Mouse (Mus musculus) hindbrain, embryonic 14.5 days (tissue): ENCODE measurements at regions not wholly inside any gene's neighbourhood (a gene's known extent, or its start where the extent isn't known, plus 50 kb on each side); places are given as distances from the start of the nearest gene placed in this dataset.
"Not testable (repeated sequence)": the region's sequence is repeated elsewhere in the genome, so short reads cannot be mapped to it uniquely, and the experiment has no call there.

Experiments
- ATAC-seq: fragments of 200-750 bp; cut with Nextera tagmentation; 2 replicates; pipeline ENCODE4 v1.8.0; 2017; ENCODE audit warnings: moderate number of reproducible peaks, mild to moderate bottlenecking, moderate TSS enrichment, moderate library complexity; ENCODE audit not compliant: low FRiP score
- DNase-seq: peaks from one replicate; pipeline ENCODE4 v3.0.0-alpha.2; 2015; ENCODE audit warnings: low spot score
- H3K27ac ChIP-seq: fragments of 300-500 bp; sonication (generic); 2 replicates; pipeline ENCODE4 v1.5.1; 2014; ENCODE audit warnings: mild to moderate bottlenecking, moderate library complexity
- H3K27me3 ChIP-seq: fragments of 300-500 bp; sonication (generic); 2 replicates; pipeline ENCODE4 v1.6.1; 2014; ENCODE audit warnings: mild to moderate bottlenecking, low read length, mixed read lengths; ENCODE audit not compliant: control insufficient read depth, insufficient read depth
- H3K36me3 ChIP-seq: fragments of 300-500 bp; sonication (generic); replicated peaks from 2 replicates; pipeline ENCODE4 v1.6.1; 2014; ENCODE audit not compliant: control insufficient read depth, insufficient read depth
- H3K4me1 ChIP-seq: fragments of 300-500 bp; sonication (generic); replicated peaks from 2 replicates; pipeline ENCODE4 v1.6.1; 2014; ENCODE audit warnings: antibody characterized with exemption, low read length, mixed read lengths; ENCODE audit not compliant: control insufficient read depth, insufficient read depth
- H3K4me2 ChIP-seq: fragments of 300-500 bp; sonication (generic); replicated peaks from 2 replicates; pipeline ENCODE4 v1.6.1; 2014; ENCODE audit warnings: mild to moderate bottlenecking, moderate library complexity
- H3K4me3 ChIP-seq: fragments of 300-500 bp; sonication (generic); replicated peaks from 2 replicates; pipeline ENCODE4 v1.5.1; 2014; ENCODE audit warnings: mild to moderate bottlenecking, low read length
- H3K9ac ChIP-seq: fragments of 300-500 bp; sonication (generic); 2 replicates; pipeline ENCODE4 v1.6.1; 2014
- H3K9me3 ChIP-seq: fragments of 300-500 bp; sonication (generic); 2 replicates; pipeline ENCODE4 v1.6.1; 2016; ENCODE audit warnings: low read length; ENCODE audit not compliant: control insufficient read depth
- WGBS: fragments of 180-500 bp; shearing (Covaris S2); extraction: QIAGEN DNeasy Blood & Tissue Kit; methylation state at CpG from one replicate; pipeline ENCODE4 v1.1.7; 2014; 5-methylcytosine and 5-hydroxymethylcytosine counted together

DNA sequence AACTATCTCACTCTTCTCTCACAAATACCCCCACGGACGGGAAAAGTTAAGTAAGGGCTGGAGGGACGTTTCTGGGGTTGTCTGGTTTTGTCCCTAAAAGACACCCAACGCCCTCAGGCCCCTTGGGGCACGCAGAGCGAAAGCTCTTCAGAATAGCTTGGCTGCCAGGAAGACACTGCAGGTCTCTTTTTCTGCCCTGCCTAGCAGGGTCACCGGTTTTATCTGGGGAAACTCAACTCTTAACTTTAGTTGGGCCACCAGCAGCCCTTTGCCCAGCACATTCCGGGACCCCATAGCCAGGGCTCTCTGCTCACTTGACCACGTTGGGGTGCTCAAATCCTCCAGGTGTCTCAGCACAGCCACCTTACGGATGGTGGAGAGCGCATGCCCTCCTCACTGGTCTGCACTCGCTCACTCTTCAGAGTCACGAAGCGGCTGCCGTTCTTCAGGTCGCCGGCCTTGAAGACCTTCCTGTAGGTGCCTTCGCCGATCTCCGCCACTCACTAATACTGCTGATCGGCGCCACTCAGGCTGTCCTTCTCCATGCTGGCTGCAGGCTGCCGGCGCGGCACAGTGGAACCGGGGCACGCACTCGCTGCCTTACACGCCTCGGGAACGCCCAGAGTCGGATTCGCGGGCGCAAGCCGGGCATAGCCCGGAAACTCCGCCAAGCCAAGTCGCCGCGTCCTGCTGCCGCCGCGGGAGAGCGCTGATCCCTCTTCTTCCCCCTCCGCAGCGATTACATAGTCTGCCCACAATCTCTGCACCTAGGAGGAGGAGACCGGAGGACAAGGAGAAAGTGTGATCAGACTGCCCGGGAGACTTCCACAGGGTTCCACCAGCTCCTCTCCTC is 83.0 kb downstream of the Ulbp1 start:
- peak overlapping the region; percentile 57 for H3K9ac ChIP-seq
- H3K27ac ChIP-seq, result no peak overlapping the region
- no peaks in the 10 kb centered on the region for H3K36me3 ChIP-seq
- DNase-seq (no peak), ATAC-seq (peak; percentile 77)
- H3K27me3 ChIP-seq, result peaks cover 38% of the 10 kb centered on the region
- H3K4me1 ChIP-seq, result peaks cover 19% of the 10 kb centered on the region
- no peaks in the 10 kb centered on the region for H3K9me3 ChIP-seq
- peak overlapping the region; percentile 47 for H3K4me3 ChIP-seq
- WGBS, result 7% methylated on average over 43 of the region's 49 CpGs
- H3K4me2 ChIP-seq, result peak overlapping the region; percentile 92

DNA sequence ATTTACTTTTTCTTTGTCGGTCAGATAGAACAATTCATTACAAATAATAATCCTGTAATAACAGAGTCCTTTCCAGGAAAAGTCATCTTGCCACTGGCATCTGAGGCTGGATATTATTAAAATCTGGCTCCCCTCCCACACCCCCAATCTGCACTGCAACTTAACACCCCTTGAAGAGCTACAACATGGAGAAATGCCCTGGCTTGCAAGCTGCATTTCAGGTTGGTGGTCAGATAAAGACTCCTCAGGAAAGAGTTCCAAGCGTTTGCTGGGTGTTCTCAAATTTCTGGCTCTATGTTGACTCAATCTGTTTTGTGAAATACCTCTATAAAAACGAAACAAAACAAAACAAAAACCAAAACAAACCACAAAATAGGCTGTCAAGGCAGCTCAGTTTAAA is 114.6 kb downstream of the Ulbp1 start:
- DNase-seq, H3K4me1 ChIP-seq, H3K27me3 ChIP-seq, H3K4me3 ChIP-seq, H3K9ac ChIP-seq, H3K4me2 ChIP-seq, H3K9me3 ChIP-seq, H3K36me3 ChIP-seq, H3K27ac ChIP-seq, ATAC-seq: not testable (repeated sequence)
- WGBS, result 69% methylated on average over 3 of the region's 3 CpGs

DNA sequence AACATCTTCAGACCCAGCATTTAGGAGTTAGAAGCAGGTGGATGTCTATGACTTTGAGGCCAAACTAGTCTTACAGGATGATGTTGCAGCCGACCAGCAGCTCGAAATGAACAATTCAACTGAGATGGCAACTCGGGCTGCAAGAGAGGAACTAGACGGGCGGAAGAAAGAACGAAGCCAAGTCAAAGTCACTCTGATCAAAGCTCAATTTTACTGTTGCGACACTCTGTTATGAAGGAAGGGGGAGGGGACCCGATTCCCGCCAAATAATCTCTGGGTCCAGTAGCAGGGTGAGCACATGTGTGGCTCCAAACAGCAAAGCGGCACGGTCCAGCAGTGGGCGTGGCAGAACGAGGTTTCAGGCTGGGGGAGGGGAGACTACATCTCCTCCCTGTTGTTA is 129.1 kb downstream of the Ulbp1 start:
- not testable (repeated sequence) for H3K4me3 ChIP-seq, H3K9me3 ChIP-seq, H3K36me3 ChIP-seq, H3K4me2 ChIP-seq, H3K27me3 ChIP-seq, ATAC-seq, H3K27ac ChIP-seq, H3K9ac ChIP-seq, H3K4me1 ChIP-seq, DNase-seq
- WGBS, result 96% methylated on average over 13 of the region's 13 CpGs

DNA sequence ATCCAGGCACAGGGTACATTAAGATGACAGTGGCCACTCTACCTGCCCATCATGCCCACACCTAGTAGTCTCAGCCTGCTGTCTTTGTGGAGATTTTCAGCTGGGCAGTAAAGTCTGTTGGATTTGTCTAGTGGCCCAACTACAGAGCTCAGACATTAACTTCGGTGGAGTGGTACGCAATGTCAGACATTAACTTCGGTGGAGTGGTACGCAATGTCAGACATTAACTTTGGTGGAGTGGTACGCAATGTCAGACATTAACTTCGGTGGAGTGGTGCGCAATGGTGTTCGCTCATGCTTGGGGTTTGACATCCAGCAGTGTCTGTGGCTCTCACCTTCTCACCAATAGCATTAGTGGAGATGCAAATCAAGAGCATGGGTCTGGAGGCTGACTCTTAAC is 129.7 kb downstream of the Ulbp1 start:
- H3K4me3 ChIP-seq, H3K27ac ChIP-seq, H3K9ac ChIP-seq, H3K27me3 ChIP-seq, H3K9me3 ChIP-seq, H3K4me1 ChIP-seq, H3K36me3 ChIP-seq, DNase-seq, H3K4me2 ChIP-seq, ATAC-seq: not testable (repeated sequence)
- over 99% methylated on average over 8 of the region's 8 CpGs for WGBS

DNA sequence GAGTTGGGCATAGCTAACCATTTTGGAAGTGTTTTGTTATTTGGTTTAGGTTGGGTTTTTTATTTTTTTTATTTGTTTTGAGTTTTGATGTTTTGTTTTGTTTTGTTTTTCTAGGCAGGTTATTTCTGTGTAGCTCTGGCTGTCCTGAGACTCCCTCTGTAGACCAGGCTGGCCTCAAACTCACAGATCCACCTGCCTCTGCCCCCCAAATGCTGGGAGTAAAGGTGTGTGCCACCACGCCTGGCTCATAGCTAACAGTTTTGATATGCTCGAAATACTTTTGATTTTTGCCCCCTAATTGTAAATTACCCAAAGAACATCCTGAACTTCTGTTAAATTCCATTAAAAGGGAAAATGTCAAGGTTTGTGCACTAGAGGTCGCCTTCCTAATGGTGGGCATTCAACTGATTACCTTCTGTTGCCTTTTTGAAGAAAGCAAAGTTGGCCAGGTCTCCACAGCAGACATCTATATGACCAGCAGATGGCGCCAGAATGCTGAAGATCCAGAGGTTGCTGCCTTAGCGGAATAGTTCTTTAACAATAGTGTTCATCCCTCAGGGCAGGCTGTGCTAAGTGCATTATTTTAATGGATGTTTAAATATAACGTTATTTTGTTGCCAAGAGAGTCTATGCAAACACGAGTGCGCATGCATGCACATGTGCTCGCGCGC is 121.2 kb upstream of the Cnksr3 start:
- Histone ChIP-seq H3K27ac (no peak overlapping the region), H3K4me3 (no peak overlapping the region), H3K9ac (no peak overlapping the region), H3K36me3 (no peaks in the 10 kb centered on the region), H3K9me3 (no peaks in the 10 kb centered on the region), H3K4me1 (no peaks in the 10 kb centered on the region), H3K4me2 (no peak overlapping the region; the same call in 1 of the 2 replicates), H3K27me3 (no peaks in the 10 kb centered on the region)
- ATAC-seq (peak; percentile 95), DNase-seq (peak; percentile 95)
- WGBS, result 41% methylated on average over 11 of the region's 11 CpGs

DNA sequence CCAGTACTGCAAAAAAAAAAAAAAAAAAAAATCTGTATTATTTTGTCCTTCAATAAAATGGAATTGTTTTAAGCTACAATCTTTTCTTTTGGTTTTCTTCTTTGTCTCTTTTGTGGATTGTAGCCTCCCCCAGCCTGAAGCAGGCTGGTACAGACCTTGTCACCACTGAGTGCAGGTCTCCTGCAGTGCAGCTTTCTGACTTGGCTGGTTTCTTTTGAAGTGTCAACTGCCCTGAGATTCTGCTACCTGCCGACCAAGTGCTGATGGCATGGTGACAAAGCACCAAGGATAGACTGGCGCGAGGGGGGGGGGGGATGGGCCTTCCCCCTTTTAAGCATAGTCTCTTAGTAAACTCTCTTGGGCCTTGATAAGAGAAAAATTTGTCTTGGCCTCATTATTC is 116.2 kb upstream of the Cnksr3 start:
- Histone ChIP-seq H3K4me3 (no peak overlapping the region), H3K9ac (no peak overlapping the region), H3K9me3 (no peaks in the 10 kb centered on the region), H3K27ac (no peak overlapping the region), H3K27me3 (no peaks in the 10 kb centered on the region), H3K4me2 (no peak overlapping the region), H3K4me1 (no peaks in the 10 kb centered on the region), H3K36me3 (no peaks in the 10 kb centered on the region)
- WGBS, result 27% methylated on average over 3 of the region's 3 CpGs
- ATAC-seq, result no peak
- no peak for DNase-seq

DNA sequence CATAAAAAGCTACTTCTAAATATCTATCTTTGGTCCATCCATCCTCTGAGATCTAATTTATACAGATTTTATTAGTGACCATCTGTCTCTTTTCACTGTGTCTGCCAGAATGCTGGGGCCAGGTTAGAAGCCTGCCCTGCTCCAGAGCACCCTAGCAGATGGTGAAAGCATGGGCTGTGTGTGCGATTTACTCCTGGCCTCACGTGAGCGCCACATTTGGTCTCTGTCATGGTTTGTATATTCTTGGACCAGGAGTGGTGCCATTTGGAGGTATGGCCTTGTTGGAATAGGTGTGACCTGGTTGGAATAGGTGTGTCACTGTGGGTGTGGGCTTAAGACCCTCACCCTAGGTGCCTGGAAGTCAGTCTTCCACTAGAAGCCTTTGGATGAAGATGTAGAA is 115.0 kb upstream of the Cnksr3 start:
- WGBS, result 93% methylated on average over 3 of the region's 3 CpGs
- ATAC-seq, H3K4me1 ChIP-seq, H3K9me3 ChIP-seq, H3K9ac ChIP-seq, H3K27me3 ChIP-seq, H3K4me2 ChIP-seq, H3K36me3 ChIP-seq, DNase-seq, H3K27ac ChIP-seq, H3K4me3 ChIP-seq: not testable (repeated sequence)

DNA sequence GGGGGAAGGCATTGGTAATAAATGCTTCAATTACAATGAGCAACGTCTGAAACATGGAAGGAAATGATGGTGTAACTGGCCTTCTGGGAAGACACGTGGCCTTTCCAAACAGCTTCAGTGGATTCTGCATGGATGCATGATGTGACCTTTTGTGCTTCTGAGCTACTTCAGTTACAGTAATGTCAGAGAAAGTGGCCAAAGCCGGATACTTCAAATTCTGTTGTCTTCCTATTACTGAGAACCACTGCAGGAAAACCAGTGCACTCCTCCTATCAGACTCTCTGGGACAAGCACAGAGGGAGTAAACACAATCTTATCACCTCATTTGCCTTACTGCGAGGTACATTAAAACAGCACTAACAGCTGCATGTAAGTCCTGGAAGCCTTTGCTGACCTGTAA is 113.0 kb upstream of the Cnksr3 start:
- Histone ChIP-seq H3K4me3 (no peak overlapping the region), H3K9ac (no peak overlapping the region), H3K27me3 (no peaks in the 10 kb centered on the region), H3K4me1 (no peaks in the 10 kb centered on the region), H3K27ac (no peak overlapping the region), H3K9me3 (no peaks in the 10 kb centered on the region), H3K4me2 (no peak overlapping the region), H3K36me3 (no peaks in the 10 kb centered on the region)
- WGBS, result 85% methylated on average over 4 of the region's 4 CpGs
- ATAC-seq (no peak), DNase-seq (no peak)

DNA sequence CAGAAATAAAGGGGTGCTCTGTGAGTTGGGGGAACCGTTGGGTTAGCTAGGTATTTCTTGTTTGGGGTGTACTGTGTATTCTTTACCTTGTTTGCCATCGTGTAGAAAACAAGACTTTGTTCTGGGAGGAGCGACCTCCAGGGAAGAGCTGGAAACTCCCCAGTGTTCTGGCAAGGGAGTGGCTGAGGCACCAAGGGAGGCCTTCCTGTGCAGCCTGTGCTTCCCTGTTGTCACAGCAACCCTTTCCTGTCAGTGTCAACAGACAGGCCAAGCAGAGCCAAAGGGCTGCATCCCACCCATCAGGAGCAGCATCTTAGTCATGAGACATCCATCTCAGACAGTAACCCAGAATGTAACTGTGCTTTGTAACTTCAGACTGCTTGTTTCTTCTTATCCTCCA is 111.2 kb upstream of the Cnksr3 start:
- no peaks in the 10 kb centered on the region for H3K36me3 ChIP-seq
- 32% methylated on average over 3 of the region's 3 CpGs for WGBS
- no peaks in the 10 kb centered on the region for H3K4me1 ChIP-seq
- H3K9me3 ChIP-seq, result no peaks in the 10 kb centered on the region
- DNase-seq (no peak), ATAC-seq (no peak)
- H3K4me2 ChIP-seq, result no peak overlapping the region
- H3K27me3 ChIP-seq, result no peaks in the 10 kb centered on the region
- no peak overlapping the region for H3K4me3 ChIP-seq
- H3K27ac ChIP-seq, result no peak overlapping the region
- no peak overlapping the region for H3K9ac ChIP-seq
